Mouse (Mus musculus) bone marrow macrophage, adult 2 months (primary cell): ENCODE measurements around the gene Fasn. TPM values are rescaled to one million over a fixed set of nuclear protein-coding genes. Genes with fewer than 3 reads are reported as not detected.

Experiments used
- H3K27ac ChIP-seq: 2 replicates; pipeline ENCODE4 v1.5.1; 2012; ENCODE audit warnings: low read depth, low read length; ENCODE audit not compliant: insufficient read depth
- H3K4me1 ChIP-seq: 2 replicates; pipeline ENCODE4 v1.6.1; 2012; ENCODE audit warnings: low read length; ENCODE audit not compliant: control insufficient read depth, insufficient read depth
- H3K4me3 ChIP-seq: 2 replicates; pipeline ENCODE4 v1.5.1; 2012; ENCODE audit warnings: mild to moderate bottlenecking, low read length, moderate library complexity; ENCODE audit not compliant: insufficient read depth
- CTCF ChIP-seq: IDR thresholded peaks from 2 replicates; pipeline ENCODE4 v1.5.1; 2012; ENCODE audit warnings: low read depth, mild to moderate bottlenecking, low read length, moderate library complexity
- POLR2A ChIP-seq: IDR thresholded peaks from 2 replicates; pipeline ENCODE4 v1.6.1; 2012; ENCODE audit warnings: mild to moderate bottlenecking, low read depth, low read length, borderline replicate concordance
- polyA plus RNA-seq: library from polyadenylated mRNA; stranded (reverse); fragments of >200 nt; gene quantifications from 2 replicates; pipeline ENCODE4 v1.2.4, GENCODE M21; 2012; ENCODE audit not compliant: missing spikeins, insufficient read depth, insufficient read length

Gene Fasn
- polyA plus RNA-seq, 1 experiment: 8.1 TPM

DNA sequence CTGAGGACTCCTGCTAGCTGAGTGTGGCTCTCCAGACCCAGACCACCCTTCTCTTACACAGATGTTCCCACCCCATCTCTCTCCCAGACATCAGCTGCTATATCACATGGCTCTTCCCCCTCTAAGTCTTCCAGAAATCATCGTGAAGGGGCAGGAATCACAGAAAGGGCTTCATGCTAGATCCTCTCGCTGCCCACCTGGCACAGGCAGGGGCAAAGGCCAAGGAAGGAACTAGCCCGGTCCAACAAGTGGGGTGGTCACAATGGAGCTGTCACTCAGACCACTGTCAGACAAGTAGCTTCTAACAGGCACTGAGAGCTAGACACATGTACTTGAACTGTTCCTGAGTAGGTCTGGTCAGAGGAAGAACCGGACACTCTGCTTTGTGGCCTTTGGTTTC is 4.1 kb upstream of the Fasn start:
- no peak for TF ChIP-seq POLR2A
- TF ChIP-seq CTCF: no peak
- Histone ChIP-seq H3K4me3 (no peak overlapping the region), H3K27ac (no peak overlapping the region), H3K4me1 (peaks cover 12% of the 10 kb centered on the region)

DNA sequence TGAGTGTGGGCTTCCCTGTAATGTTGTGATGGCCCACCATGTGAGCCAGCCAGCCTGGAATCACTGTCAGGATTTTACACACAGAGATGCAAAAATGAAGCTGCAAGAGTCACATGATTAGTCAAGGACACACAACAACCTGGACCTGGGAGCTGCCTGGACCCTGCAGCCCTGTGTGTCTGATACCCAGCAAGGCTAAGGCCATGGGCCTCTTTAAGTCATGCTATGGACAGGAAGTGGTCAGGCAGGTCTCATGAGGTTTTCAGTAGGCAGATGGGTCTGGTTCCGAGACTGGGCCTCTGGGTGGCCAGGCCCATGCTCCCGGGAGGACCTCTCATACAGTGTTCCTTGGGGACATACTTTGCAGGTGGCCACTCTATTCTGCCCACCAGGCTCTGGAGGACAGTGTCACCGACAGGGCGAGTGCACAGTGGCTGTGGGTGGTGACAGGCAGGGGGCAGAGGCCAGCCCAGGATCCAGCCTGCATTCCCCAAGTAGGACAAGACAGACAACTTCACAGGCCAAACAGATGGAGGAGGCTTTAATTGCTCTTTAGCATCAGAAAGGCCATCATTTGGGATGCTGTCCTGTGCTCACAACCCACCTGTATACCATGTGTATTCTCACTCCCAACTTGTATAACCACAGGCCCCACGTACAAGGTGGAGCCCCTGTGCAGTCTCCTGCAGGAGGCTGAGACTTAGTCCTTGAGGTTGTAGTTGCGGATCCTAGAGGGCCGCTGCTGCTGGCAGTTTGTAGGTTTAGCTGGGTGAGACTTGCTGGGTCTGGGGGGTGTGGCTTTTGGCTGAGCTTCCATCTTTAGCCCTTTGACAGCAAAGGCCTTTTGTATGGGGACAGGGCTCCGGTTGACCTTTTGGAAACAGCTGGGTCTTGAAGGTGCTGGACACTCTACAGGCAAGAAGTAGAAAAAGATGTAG is 1.9 kb upstream of the Fasn start:
- Histone ChIP-seq H3K4me3 (no peak overlapping the region), H3K4me1 (peaks cover 18% of the 10 kb centered on the region), H3K27ac (no peak overlapping the region)
- TF ChIP-seq POLR2A: no peak
- TF ChIP-seq CTCF: no peak

DNA sequence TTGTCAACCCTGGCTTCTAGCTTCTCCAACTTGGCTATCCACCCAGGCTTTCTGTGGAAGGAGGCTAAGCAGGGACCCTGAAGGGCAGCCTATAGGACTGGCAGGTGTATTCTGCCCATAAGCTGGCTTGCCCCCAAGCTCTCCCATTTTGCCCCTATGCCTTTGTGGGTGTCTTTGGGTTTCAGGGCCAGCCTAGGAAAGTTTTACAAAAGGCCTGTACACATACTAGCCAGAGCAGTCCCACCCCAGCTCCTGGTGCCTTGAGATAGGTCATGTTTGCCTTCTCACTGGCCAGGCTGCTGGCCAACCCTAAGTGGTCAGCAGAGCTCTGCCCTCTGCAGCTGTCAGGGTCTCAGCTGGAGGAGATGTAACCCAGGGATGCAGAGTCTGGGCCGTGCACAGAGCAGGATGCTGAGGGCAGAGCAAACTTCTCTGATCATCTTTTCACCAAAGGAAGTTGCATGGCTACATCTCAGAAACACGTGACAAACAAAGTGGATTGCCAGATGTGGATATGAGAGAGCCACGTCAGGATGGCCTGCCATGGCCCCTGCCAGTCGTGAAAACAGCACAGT is 1.0 kb upstream of the Fasn start:
- H3K27ac ChIP-seq: no peak overlapping the region
- TF ChIP-seq POLR2A (no peak), CTCF (no peak)
- H3K4me1 ChIP-seq: peaks cover 18% of the 10 kb centered on the region
- peak overlapping the region; percentile 80; the same call in 1 of the 2 replicates for H3K4me3 ChIP-seq

DNA sequence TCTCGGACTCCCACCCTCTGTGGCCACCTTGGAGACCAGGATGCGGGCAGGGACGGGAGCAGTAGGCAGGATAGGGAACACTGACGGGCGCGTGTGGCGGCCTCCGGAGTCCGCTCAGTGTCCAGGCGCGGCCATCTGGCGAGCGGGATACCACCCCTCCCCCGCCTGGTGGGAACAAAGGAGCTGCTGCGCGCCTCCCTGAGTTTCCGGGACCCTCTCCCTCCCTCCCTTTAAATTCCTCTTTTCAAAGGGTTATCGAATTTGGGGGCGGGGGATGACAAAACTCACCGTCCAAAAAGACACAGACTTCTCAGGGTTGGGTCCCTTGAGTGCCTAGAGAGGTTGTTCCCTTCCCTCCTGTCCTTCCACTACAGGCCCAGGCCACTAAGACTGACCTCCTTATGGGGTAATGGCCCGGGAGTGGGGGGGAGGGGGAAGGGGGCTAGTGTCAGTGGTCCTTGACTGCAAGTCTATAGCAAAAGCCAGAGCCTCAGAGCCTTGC is 491 bp upstream of the Fasn start:
- Histone ChIP-seq H3K4me3 (peak overlapping the region; percentile 80), H3K4me1 (peaks cover 18% of the 10 kb centered on the region), H3K27ac (peak overlapping the region; percentile 75)
- no peak for TF ChIP-seq CTCF
- TF ChIP-seq POLR2A: no peak

DNA sequence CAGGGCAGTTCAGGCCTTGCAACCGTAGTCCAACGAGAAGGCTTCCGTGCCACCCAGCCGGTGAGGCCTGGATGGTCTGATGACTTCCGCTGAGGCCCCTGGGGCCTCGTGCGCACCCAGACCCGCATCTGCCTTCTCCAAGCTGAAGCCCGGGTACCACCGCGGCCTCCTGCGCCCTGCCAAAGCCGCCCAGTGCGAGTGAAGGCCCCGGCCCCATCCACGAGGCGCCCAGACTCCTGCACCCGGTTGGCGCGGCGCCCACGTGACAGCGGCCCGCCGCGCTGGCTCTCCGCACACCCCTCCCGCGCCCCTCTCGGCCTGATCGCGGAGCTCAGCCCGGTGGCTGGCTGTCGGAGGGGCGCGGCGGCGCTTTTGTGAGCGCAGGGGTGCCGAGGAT is 798 bp downstream of the Fasn start:
- no peak for TF ChIP-seq POLR2A
- TF ChIP-seq CTCF: no peak
- Histone ChIP-seq H3K27ac (peak overlapping the region; percentile 83), H3K4me1 (peaks cover 18% of the 10 kb centered on the region), H3K4me3 (peak overlapping the region; percentile 80)

DNA sequence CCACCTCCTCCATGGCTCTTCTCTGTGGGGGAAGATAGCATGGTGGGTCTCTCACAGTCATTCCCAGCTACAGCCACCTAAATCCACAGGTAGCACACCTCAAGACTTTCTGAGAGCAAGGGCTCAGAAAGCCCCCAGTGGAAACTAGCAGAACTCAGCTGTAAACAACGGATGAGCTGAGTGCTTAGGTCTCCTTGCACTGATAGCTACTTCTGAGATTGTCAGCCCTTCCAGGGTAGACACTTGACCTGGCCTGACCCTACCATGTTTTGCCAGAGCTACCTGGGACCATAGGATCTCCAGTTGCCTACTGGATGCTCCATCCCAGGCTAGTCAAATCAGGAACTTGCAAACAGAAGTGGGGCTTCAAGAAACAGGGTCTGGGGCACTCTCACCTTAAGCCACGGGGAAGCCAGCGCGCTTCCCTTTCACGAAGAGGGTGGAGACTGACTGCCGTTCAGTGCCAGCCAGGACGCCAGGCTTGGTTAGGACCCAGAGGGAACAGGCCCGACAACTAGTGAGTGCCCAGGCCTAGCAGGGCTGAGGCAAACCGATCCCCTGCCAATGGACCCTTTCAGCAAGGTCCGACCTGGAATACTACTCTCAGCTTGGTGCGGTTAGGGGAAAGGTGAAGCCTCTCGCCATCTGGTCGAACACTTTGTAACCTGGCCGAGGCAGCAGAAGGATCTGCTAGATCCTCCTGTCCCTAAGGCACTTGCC is 1.4 kb downstream of the Fasn start:
- Histone ChIP-seq H3K27ac (peak overlapping the region; percentile 83), H3K4me3 (peak overlapping the region; percentile 80), H3K4me1 (peaks cover 18% of the 10 kb centered on the region)
- TF ChIP-seq CTCF: 0 out of 2 replicates have a peak, but pooled peaks have one; percentile 17
- TF ChIP-seq POLR2A: no peak

DNA sequence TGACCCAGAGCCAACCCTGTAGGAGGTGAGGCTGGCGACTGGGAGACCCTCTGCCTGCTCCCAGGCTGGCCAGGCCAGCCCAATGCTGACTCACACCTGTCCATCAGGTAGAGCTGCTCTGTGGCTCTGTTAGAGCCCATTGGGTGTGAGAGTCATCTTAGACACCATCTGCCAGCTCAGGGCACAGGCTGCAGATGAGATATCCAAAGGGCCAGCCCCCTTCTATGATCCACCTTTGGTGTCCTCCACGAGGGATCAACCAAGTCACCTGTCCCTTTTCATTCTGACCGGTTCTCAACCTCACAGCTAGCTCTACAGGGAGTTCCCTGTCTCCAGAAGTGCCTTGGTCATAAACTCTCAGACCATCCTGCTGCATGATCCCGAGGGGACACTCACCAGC is 2.0 kb downstream of the Fasn start:
- H3K27ac ChIP-seq: no peak overlapping the region
- H3K4me3 ChIP-seq: peak overlapping the region; percentile 80
- TF ChIP-seq POLR2A (no peak), CTCF (no peak)
- H3K4me1 ChIP-seq: peaks cover 18% of the 10 kb centered on the region

DNA sequence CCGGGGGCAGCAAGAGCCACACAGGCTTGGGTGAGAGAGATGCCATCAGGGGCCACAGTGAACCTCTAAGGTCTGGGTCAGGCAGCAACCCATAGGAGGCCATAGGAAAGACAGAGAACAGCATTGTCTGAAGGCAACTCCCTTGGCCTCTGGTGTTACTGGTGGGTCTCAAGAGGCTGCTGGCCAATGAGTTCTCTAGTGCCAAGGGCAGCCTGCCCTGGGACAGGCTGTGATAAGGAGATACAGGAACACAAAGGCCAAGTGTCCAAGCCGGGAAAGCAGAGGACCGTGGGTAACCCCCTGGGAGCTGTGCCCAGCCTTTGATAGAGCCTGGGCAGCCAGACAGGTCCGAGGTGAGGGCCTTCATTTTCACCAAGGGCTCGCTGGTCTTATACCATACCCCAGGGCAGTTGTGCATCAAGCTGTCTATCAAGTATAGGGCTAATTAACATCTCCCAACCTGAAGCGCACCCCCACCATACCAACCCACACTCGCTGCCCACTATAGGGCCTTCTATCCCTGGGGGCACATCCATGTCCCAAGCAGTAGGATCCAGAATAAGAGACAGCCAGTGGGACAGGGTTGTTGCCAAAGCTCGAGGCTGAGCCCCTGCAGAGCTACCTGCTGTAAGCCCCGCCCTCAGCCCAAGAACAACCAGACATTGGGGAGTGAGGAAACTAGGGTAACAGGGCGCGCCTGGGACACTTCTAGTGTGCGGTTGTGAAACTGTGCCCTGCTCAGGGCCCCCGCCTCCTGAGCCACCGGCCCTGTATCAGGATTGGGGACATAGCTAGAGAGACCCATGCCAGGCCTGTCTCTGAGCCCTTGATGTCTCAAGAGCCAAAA is 3.0 kb downstream of the Fasn start:
- TF ChIP-seq CTCF: no peak
- TF ChIP-seq POLR2A: no peak
- peaks cover 18% of the 10 kb centered on the region for H3K4me1 ChIP-seq
- H3K27ac ChIP-seq: no peak overlapping the region
- H3K4me3 ChIP-seq: peak overlapping the region; percentile 80; the same call in 1 of the 2 replicates

DNA sequence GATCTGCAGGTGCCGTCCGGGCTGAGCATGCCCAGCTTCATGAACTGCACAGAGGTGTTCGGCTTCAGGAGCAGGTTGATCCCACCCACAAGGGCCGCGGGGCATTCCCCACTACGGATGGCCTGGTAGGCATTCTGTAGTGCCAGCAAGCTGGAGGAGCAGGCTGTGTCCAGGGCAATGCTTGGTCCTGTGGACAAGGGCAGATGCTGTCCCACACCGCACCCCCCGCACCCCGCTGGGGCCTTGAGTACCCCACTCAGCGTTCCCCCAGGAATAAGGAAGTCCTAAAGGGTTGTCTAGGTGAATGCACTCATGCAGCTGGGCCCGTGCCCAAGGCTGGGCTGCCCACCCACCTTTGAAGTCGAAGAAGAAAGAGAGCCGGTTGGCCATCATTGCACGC is 3.8 kb downstream of the Fasn start:
- Histone ChIP-seq H3K4me3 (no peak overlapping the region), H3K27ac (no peak overlapping the region), H3K4me1 (peaks cover 11% of the 10 kb centered on the region)
- TF ChIP-seq CTCF (no peak), POLR2A (no peak)
